Mouse (Mus musculus): ENCODE measurements at regions not wholly inside any gene's neighbourhood (a gene's known extent, or its start where the extent isn't known, plus 50 kb on each side); places are given as distances from the start of the nearest gene placed in this dataset.

DNA sequence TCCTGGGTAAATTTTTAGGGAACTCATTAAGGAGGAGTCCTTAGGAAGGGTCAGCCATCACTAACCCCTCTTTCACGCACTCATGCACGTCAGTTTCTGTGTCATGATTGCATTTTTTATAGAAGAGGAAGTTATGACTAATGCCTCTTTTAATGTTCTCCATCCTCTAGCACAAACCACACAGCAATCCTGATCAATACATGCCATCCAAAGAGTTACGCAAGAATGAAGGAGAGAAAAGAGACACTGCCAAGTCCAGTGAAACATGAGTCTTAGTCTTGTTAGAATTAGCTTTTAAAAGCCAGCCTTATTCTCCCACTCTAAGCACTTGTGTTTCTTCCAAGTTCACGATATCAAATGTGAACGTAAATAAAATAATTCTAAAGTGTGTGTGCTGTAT, 151.0 kb upstream of the Tll1 start:
- TF ChIP-seq POLR2A (IDR thresholded peaks at IDR 0.05; ENCODE audit: insufficient read length, low read depth): no peak
- TF ChIP-seq MAX (IDR thresholded peaks at IDR 0.05; ENCODE audit: low read depth): no peak
- TF ChIP-seq CEBPB (IDR thresholded peaks at IDR 0.05; ENCODE audit: insufficient read depth, poor library complexity, severe bottlenecking): peak; percentile 75
- no peak for TF ChIP-seq USF1 (IDR thresholded peaks at IDR 0.05; ENCODE audit: low read depth)
- TF ChIP-seq E2F4 (IDR thresholded peaks at IDR 0.05; ENCODE audit: insufficient read depth): no peak
